Mouse (Mus musculus) forebrain, embryonic 16.5 days (tissue): ENCODE data around the gene Chrnb4. TPM values are rescaled to one million over a fixed set of nuclear protein-coding genes. Genes with fewer than 3 reads are reported as not detected.

Experiments
- ATAC-seq: fragments of 200-750 bp; cut with Nextera tagmentation; 2 replicates; pipeline ENCODE4 v1.8.0; 2017; ENCODE audit warnings: mild to moderate bottlenecking, moderate library complexity
- H3K27ac ChIP-seq: fragments of 300-500 bp; sonication (generic); 2 replicates; pipeline ENCODE4 v1.5.1; 2014; ENCODE audit warnings: low read length, control low read depth
- H3K27me3 ChIP-seq: fragments of 300-500 bp; sonication (generic); replicated peaks from 2 replicates; pipeline ENCODE4 v1.6.1; 2014; ENCODE audit warnings: low read length; ENCODE audit not compliant: control insufficient read depth, insufficient read depth
- H3K36me3 ChIP-seq: fragments of 300-500 bp; sonication (generic); 2 replicates; pipeline ENCODE4 v1.6.1; 2014; ENCODE audit not compliant: control insufficient read depth, insufficient read depth
- H3K4me1 ChIP-seq: fragments of 300-500 bp; sonication (generic); replicated peaks from 2 replicates; pipeline ENCODE4 v1.6.1; 2014; ENCODE audit warnings: low read length; ENCODE audit not compliant: control insufficient read depth, insufficient read depth
- H3K4me2 ChIP-seq: fragments of 300-500 bp; sonication (generic); 2 replicates; pipeline ENCODE4 v1.6.1; 2014; ENCODE audit warnings: mild to moderate bottlenecking, low read length, control low read depth
- H3K4me3 ChIP-seq: fragments of 300-500 bp; sonication (generic); replicated peaks from 2 replicates; pipeline ENCODE4 v1.5.1; 2014; ENCODE audit warnings: mild to moderate bottlenecking, low read length, control low read depth
- H3K9ac ChIP-seq: fragments of 300-500 bp; sonication (generic); replicated peaks from 2 replicates; pipeline ENCODE4 v1.6.1; 2014; ENCODE audit warnings: low read depth, low read length, control low read depth
- H3K9me3 ChIP-seq: fragments of 300-500 bp; sonication (generic); 2 replicates; pipeline ENCODE4 v1.6.1; 2016; ENCODE audit warnings: low read length; ENCODE audit not compliant: control insufficient read depth
- WGBS: fragments of 180-500 bp; shearing (Covaris S2); extraction: QIAGEN DNeasy Blood & Tissue Kit; methylation state at CpG from one replicate; pipeline ENCODE4 v1.1.7; 2014; 5-methylcytosine and 5-hydroxymethylcytosine counted together
- polyA plus RNA-seq: library from polyadenylated mRNA; unstranded; fragments of >200 nt; fragmentation: Nextera tagmentation; extraction: Ambion mirVana; gene quantifications from 2 replicates; pipeline ENCODE4 v1.2.1, GENCODE M21; 2015

The Chrnb4 gene
- polyA plus RNA-seq, 1 experiment from 2014 or later = 0.35 TPM

- Histone ChIP-seq H3K9me3 (no peaks in the 10 kb centered on the region), H3K4me3 (no peak overlapping the region), H3K4me2 (no peak overlapping the region), H3K27ac (no peak overlapping the region), H3K36me3 (no peaks in the 10 kb centered on the region), H3K27me3 (no peaks in the 10 kb centered on the region), H3K4me1 (no peaks in the 10 kb centered on the region), H3K9ac (no peak overlapping the region)
- 40% methylated on average over 3 of the region's 3 CpGs for WGBS
- ATAC-seq = no peak
Observed at GRCm38 (mm10) chr9:54994381-54994780, 54.2 kb downstream of the Chrnb4 start.

- no peaks in the 10 kb centered on the region for H3K4me1 ChIP-seq
- no peak overlapping the region for H3K4me3 ChIP-seq
- no peak overlapping the region for H3K9ac ChIP-seq
- H3K27ac ChIP-seq = no peak overlapping the region
- ATAC-seq = no peak
- H3K9me3 ChIP-seq = no peaks in the 10 kb centered on the region
- H3K4me2 ChIP-seq = no peak overlapping the region
- H3K27me3 ChIP-seq = no peaks in the 10 kb centered on the region
- 81% methylated on average over 3 of the region's 3 CpGs for WGBS
- no peaks in the 10 kb centered on the region for H3K36me3 ChIP-seq
Observed at GRCm38 (mm10) chr9:54990362-54990761, 58.2 kb downstream of the Chrnb4 start.

GRCm38 (mm10) chr9:54982401-54982800 is 66.2 kb downstream of the Chrnb4 start:
- Histone ChIP-seq H3K4me3 (peak overlapping the region; percentile 67; the same call in 1 of the 2 replicates), H3K4me1 (peaks cover 10% of the 10 kb centered on the region), H3K27me3 (peaks cover 19% of the 10 kb centered on the region), H3K9me3 (no peaks in the 10 kb centered on the region), H3K36me3 (no peaks in the 10 kb centered on the region), H3K27ac (no peak overlapping the region), H3K9ac (no peak overlapping the region), H3K4me2 (peak overlapping the region; percentile 90)
- ATAC-seq = no peak
- WGBS = 9% methylated on average over 7 of the region's 7 CpGs

- peak; percentile 90 for ATAC-seq
- no peaks in the 10 kb centered on the region for H3K36me3 ChIP-seq
- under 1% methylated on average over 58 of the region's 85 CpGs for WGBS
- H3K4me1 ChIP-seq = peaks cover 10% of the 10 kb centered on the region
- peak overlapping the region; percentile 62 for H3K9ac ChIP-seq
- H3K27me3 ChIP-seq = peaks cover 19% of the 10 kb centered on the region
- H3K4me3 ChIP-seq = peak overlapping the region; percentile 67
- H3K9me3 ChIP-seq = no peaks in the 10 kb centered on the region
- H3K4me2 ChIP-seq = peak overlapping the region; percentile 90
- H3K27ac ChIP-seq = no peak overlapping the region
Observed at GRCm38 (mm10) chr9:54981291-54982191, 67.0 kb downstream of the Chrnb4 start.

- Histone ChIP-seq H3K9ac (peak within 1 kb of the TSS; percentile 62), H3K36me3 (no peaks in the 10 kb centered on the region), H3K27ac (no peak within 1 kb of the TSS), H3K9me3 (no peaks in the 10 kb centered on the region), H3K4me1 (peaks cover 10% of the 10 kb centered on the region), H3K27me3 (peaks cover 19% of the 10 kb centered on the region), H3K4me3 (peak within 1 kb of the TSS; percentile 67), H3K4me2 (peak within 1 kb of the TSS; percentile 90)
- ATAC-seq = no peak
- WGBS = 62% methylated on average over 8 of the region's 8 CpGs
Observed at GRCm38 (mm10) chr9:54980674-54981073, 67.9 kb downstream of the Chrnb4 start, which contains the start of gene Chrna5. Gene Chrna5, plus strand, starts transcription at chr9:54980880.

Other genes starting within 250 kb of the Chrnb4 start
- gene Ireb2, start 185.0 kb downstream of the Chrnb4 start, polyA plus RNA-seq = 53.5 and 60.9 TPM in 2 replicates
- gene Hykk, start 131.5 kb downstream of the Chrnb4 start, polyA plus RNA-seq = 1.5 and 1.6 TPM in 2 replicates
- 287 and 291 TPM in 2 replicates for gene Psma4, start 98.0 kb downstream of the Chrnb4 start, polyA plus RNA-seq
- gene AY074887, start 97.8 kb downstream of the Chrnb4 start, polyA plus RNA-seq = 0.86 and 1.2 TPM in 2 replicates
- gene Chrna5, start 67.9 kb downstream of the Chrnb4 start, polyA plus RNA-seq = 0.85 and 1.2 TPM in 2 replicates
- gene Chrna3, start 22.2 kb downstream of the Chrnb4 start, polyA plus RNA-seq = 3.1 and 5.1 TPM in 2 replicates
- 36.0 and 39.7 TPM in 2 replicates for gene Ube2q2, start 100.1 kb upstream of the Chrnb4 start, polyA plus RNA-seq
- gene Fbxo22, start 160.1 kb upstream of the Chrnb4 start, polyA plus RNA-seq = 91.4 and 93.5 TPM in 2 replicates